Mouse (Mus musculus): Measurements from ENCODE around the gene Hyal2.

- TF ChIP-seq EP300 (IDR thresholded peaks at IDR 0.05; ENCODE audit: low read depth in 1 of 2, low read length in 2 of 2) (no peak), CTCF (IDR thresholded peaks at IDR 0.05 in 2 of 3, conservative IDR thresholded peaks at IDR 0.05 in 1 of 3; ENCODE audit: control insufficient read depth in 1 of 3, insufficient read depth in 1 of 3, low read depth in 2 of 3, low read length in 3 of 3, poor library complexity in 1 of 3, severe bottlenecking in 1 of 3) (no peak), SIN3A (IDR thresholded peaks at IDR 0.05; ENCODE audit: low read length) (no peak), HCFC1 (IDR thresholded peaks at IDR 0.05; ENCODE audit: low read depth, low read length) (no peak), TCF12 (IDR thresholded peaks at IDR 0.05; ENCODE audit: low read depth, low read length) (no peak), POLR2A (IDR thresholded peaks at IDR 0.05; ENCODE audit: control insufficient read depth in 1 of 2, insufficient read depth in 1 of 2, low read depth in 1 of 2, low read length in 2 of 2, poor library complexity in 1 of 2) (no peak)
Observed at GRCm38 (mm10) chr9:107619546-107619879, 51.8 kb downstream of the Hyal2 start.

Data from MEL (cell line).